Mouse (Mus musculus): ENCODE data around the gene A1cf. TPM values are rescaled to one million over a fixed set of nuclear protein-coding genes. Genes with fewer than 3 reads are reported as not detected.

Gene A1cf
- not detected in 2 replicates for total RNA-seq (2012; rRNA removed)

DNA sequence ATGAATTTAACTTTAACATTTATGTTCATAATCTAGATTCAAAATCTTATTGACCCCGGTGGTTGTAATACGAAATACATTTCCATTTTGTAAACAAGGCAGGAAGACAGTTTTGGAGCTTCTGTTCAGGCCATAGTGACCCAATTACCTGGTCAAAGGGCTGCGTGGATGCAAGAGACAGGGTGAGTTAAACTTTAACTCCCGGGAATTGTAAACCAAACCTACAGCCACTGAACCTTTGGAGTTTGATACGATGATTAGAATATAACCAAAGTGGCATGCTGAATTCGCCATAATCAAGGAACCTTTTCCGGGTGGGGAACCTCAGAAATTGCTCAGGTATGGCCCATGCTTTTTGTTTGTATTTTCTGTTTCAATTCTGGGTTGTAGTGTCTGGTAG, at the start of gene A1cf:
TSS of gene A1cf (plus strand) at position 244 of the 400 bp plus-strand sequence.
- no peak within 1 kb of the TSS for H3K27ac ChIP-seq (ENCODE audit: insufficient read depth, low read depth, low read length, poor library complexity, severe bottlenecking)
- DNase-seq (ENCODE audit: low read depth, low spot score), result no peak
- H3K9me3 ChIP-seq (ENCODE audit: control insufficient read depth, insufficient read depth, low read depth, low read length), result no peaks in the 10 kb centered on the region
- H3K36me3 ChIP-seq (ENCODE audit: control insufficient read depth, insufficient read depth, low read length, poor library complexity, severe bottlenecking), result no peaks in the 10 kb centered on the region
- in situ Hi-C loops (cut with MboI; ENCODE audit: low sequenced_read_pairs in 2 of 2, unreplicated experiment in 2 of 2), result no loop called here
- no peak for TF ChIP-seq ZC3H11A (IDR thresholded peaks at IDR 0.05; ENCODE audit: borderline replicate concordance, low read depth, low read length)
- no peak for TF ChIP-seq ZNF384 (IDR thresholded peaks at IDR 0.05; ENCODE audit: low read depth, low read length)
- TF ChIP-seq CHD2 (IDR thresholded peaks at IDR 0.05; ENCODE audit: low read depth, low read length), result no peak
- TF ChIP-seq HCFC1 (IDR thresholded peaks at IDR 0.05; ENCODE audit: borderline replicate concordance, insufficient read depth, low read length), result no peak
- no peak for TF ChIP-seq MAFK (IDR thresholded peaks at IDR 0.05; ENCODE audit: insufficient read depth, low read depth, low read length)
- H3K4me1 ChIP-seq (ENCODE audit: control insufficient read depth in 2 of 2, insufficient read depth in 2 of 2, low read length in 2 of 2, poor library complexity in 1 of 2), result no peaks in the 10 kb centered on the region
- H3K9ac ChIP-seq (ENCODE audit: insufficient read depth, low read depth, low read length, poor library complexity, severe bottlenecking), result no peak within 1 kb of the TSS
- H3K4me3 ChIP-seq (ENCODE audit: insufficient read depth in 1 of 2, low read depth in 1 of 2, low read length in 2 of 2, poor library complexity in 1 of 2, severe bottlenecking in 1 of 2), result no peak within 1 kb of the TSS

DNA sequence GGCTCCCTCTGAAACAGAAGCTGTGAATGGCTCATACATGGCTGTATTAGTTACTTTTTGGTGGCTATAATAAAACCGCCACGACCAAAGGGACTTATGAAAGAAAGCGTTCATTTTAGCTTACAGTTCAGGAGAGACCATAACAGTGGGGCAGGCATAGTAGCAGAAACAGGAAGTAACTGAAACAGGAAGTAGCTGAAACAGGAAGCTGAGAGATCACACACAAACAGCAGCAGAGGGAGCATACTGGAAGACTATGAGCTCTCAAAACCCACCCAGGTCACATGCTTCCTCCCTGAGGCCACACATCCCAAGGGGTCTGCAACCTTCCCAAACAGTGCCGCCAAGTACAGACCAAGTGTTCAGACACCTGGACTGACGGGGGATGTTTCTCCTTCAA, 34.3 kb upstream of the A1cf start:
- H3K27ac ChIP-seq (ENCODE audit: insufficient read depth, low read depth, low read length, poor library complexity, severe bottlenecking), result no peak overlapping the region
- in situ Hi-C loops (cut with MboI; ENCODE audit: low sequenced_read_pairs in 2 of 2, unreplicated experiment in 2 of 2), result no loop called here

DNA sequence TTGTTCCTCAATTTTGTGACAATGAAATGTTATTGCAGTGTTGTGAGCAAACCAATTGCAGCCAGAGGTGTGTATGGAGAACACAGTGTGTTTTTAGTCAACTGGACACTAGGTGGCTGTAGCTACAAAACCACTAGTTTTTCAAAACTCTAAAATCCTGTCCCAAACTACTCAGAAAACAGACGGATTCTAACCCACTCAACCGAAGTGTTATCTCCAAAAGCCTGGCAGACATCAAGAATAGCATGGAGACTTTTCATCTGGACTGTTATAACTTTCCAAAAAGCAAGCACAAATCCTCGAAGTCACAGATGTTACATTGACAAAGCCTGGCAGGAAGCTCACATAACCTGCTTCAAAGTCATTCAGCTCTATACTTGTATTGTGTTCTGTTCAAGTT, 6.7 kb upstream of the A1cf start:
- Histone ChIP-seq H3K4me1 (ENCODE audit: control insufficient read depth in 2 of 2, insufficient read depth in 2 of 2, low read length in 2 of 2, poor library complexity in 1 of 2) (no peaks in the 10 kb centered on the region), H3K27ac (ENCODE audit: insufficient read depth, low read depth, low read length, poor library complexity, severe bottlenecking) (no peak overlapping the region), H3K9ac (ENCODE audit: insufficient read depth, low read depth, low read length, poor library complexity, severe bottlenecking) (no peak overlapping the region), H3K9me3 (ENCODE audit: control insufficient read depth, insufficient read depth, low read depth, low read length) (no peaks in the 10 kb centered on the region), H3K36me3 (ENCODE audit: control insufficient read depth, insufficient read depth, low read length, poor library complexity, severe bottlenecking) (no peaks in the 10 kb centered on the region), H3K4me3 (ENCODE audit: insufficient read depth in 1 of 2, low read depth in 1 of 2, low read length in 2 of 2, poor library complexity in 1 of 2, severe bottlenecking in 1 of 2) (no peak overlapping the region)
- no peak for TF ChIP-seq MAFK (IDR thresholded peaks at IDR 0.05; ENCODE audit: insufficient read depth, low read depth, low read length)
- no peak for TF ChIP-seq ZNF384 (IDR thresholded peaks at IDR 0.05; ENCODE audit: low read depth, low read length)
- no peak for TF ChIP-seq HCFC1 (IDR thresholded peaks at IDR 0.05; ENCODE audit: borderline replicate concordance, insufficient read depth, low read length)
- no peak for TF ChIP-seq ZC3H11A (IDR thresholded peaks at IDR 0.05; ENCODE audit: borderline replicate concordance, low read depth, low read length)
- no peak for TF ChIP-seq CHD2 (IDR thresholded peaks at IDR 0.05; ENCODE audit: low read depth, low read length)
- DNase-seq (ENCODE audit: low read depth, low spot score), result no peak
- in situ Hi-C loops (cut with MboI; ENCODE audit: low sequenced_read_pairs in 2 of 2, unreplicated experiment in 2 of 2), result no loop called here

More for the DNA sequence above, 34.3 kb upstream of the A1cf start:
- H3K4me1 ChIP-seq (ENCODE audit: control insufficient read depth in 2 of 2, insufficient read depth in 2 of 2, low read length in 2 of 2, poor library complexity in 1 of 2), result no peaks in the 10 kb centered on the region
- no peak for TF ChIP-seq MAFK (IDR thresholded peaks at IDR 0.05; ENCODE audit: insufficient read depth, low read depth, low read length)
- no peak for TF ChIP-seq CHD2 (IDR thresholded peaks at IDR 0.05; ENCODE audit: low read depth, low read length)
- TF ChIP-seq ZNF384 (IDR thresholded peaks at IDR 0.05; ENCODE audit: low read depth, low read length), result no peak
- TF ChIP-seq ZC3H11A (IDR thresholded peaks at IDR 0.05; ENCODE audit: borderline replicate concordance, low read depth, low read length), result no peak
- no peak for TF ChIP-seq HCFC1 (IDR thresholded peaks at IDR 0.05; ENCODE audit: borderline replicate concordance, insufficient read depth, low read length)
- H3K9me3 ChIP-seq (ENCODE audit: control insufficient read depth, insufficient read depth, low read depth, low read length), result no peaks in the 10 kb centered on the region
- H3K9ac ChIP-seq (ENCODE audit: insufficient read depth, low read depth, low read length, poor library complexity, severe bottlenecking), result no peak overlapping the region
- no peaks in the 10 kb centered on the region for H3K36me3 ChIP-seq (ENCODE audit: control insufficient read depth, insufficient read depth, low read length, poor library complexity, severe bottlenecking)
- H3K4me3 ChIP-seq (ENCODE audit: insufficient read depth in 1 of 2, low read depth in 1 of 2, low read length in 2 of 2, poor library complexity in 1 of 2, severe bottlenecking in 1 of 2), result no peak overlapping the region
- no peak for DNase-seq (ENCODE audit: low read depth, low spot score)

DNA sequence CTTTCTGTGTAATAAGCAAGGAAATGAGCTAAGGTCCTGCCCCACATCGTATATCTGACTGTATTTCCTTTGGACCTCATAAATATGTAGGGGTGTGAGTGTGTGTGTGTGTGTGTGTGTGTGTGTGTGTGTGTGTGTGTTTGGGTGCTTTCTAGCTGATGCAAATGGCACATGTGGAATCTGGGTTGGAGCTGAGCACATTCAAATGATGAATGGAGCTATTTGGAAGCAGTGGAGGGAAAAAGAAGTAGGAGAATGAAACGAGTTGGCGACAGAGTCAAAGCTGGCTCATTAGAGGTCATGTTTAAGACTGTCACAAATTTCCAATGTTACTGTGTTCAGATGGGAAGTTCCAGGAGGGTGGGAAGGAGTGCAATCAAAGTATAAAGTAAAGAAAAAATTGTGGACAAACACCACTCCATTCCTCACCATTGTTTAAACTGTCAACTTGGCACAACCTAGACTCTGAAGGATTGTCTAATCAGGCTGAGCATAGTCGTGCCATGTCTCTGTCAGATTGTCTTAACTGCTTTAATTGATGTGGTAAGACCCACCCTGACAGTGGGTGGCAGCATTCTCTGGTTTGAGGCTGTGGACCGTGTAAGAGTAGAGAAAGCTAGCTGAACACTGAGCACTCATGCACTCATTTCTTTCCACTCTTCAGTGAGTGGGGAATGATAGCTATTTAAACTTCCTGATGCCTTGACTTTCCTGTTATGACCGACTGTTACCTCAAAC, 5.9 kb upstream of the A1cf start:
- DNase-seq (ENCODE audit: low read depth, low spot score), result no peak
- Histone ChIP-seq H3K36me3 (ENCODE audit: control insufficient read depth, insufficient read depth, low read length, poor library complexity, severe bottlenecking) (no peaks in the 10 kb centered on the region), H3K27ac (ENCODE audit: insufficient read depth, low read depth, low read length, poor library complexity, severe bottlenecking) (no peak overlapping the region), H3K9me3 (ENCODE audit: control insufficient read depth, insufficient read depth, low read depth, low read length) (no peaks in the 10 kb centered on the region), H3K4me3 (ENCODE audit: insufficient read depth in 1 of 2, low read depth in 1 of 2, low read length in 2 of 2, poor library complexity in 1 of 2, severe bottlenecking in 1 of 2) (no peak overlapping the region), H3K9ac (ENCODE audit: insufficient read depth, low read depth, low read length, poor library complexity, severe bottlenecking) (no peak overlapping the region), H3K4me1 (ENCODE audit: control insufficient read depth in 2 of 2, insufficient read depth in 2 of 2, low read length in 2 of 2, poor library complexity in 1 of 2) (no peaks in the 10 kb centered on the region)
- in situ Hi-C loops (cut with MboI; ENCODE audit: low sequenced_read_pairs in 2 of 2, unreplicated experiment in 2 of 2), result no loop called here
- TF ChIP-seq CHD2 (IDR thresholded peaks at IDR 0.05; ENCODE audit: low read depth, low read length), result no peak

DNA sequence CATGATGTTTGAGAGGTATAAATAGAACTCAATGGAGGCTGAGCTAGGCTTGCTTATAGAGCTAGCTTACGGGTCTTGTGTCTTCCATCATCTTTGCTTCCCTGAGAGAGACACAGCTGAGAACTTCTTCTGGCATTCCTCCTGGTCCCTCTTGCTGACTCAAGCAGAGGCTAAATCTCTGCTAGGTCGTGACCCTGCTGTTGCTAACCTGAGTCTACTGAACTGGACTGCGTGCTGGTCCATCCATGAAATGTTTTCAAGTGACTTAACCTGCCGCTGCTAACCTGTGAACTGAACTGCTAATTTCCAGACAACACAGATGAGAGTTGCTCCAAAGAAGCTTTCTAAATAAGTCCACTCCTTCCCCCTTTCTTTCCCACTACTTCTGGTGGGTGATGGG, 3.1 kb upstream of the A1cf start:
- Histone ChIP-seq H3K4me1 (ENCODE audit: control insufficient read depth in 2 of 2, insufficient read depth in 2 of 2, low read length in 2 of 2, poor library complexity in 1 of 2) (no peaks in the 10 kb centered on the region), H3K9me3 (ENCODE audit: control insufficient read depth, insufficient read depth, low read depth, low read length) (no peaks in the 10 kb centered on the region), H3K4me3 (ENCODE audit: insufficient read depth in 1 of 2, low read depth in 1 of 2, low read length in 2 of 2, poor library complexity in 1 of 2, severe bottlenecking in 1 of 2) (no peak overlapping the region), H3K9ac (ENCODE audit: insufficient read depth, low read depth, low read length, poor library complexity, severe bottlenecking) (no peak overlapping the region), H3K27ac (ENCODE audit: insufficient read depth, low read depth, low read length, poor library complexity, severe bottlenecking) (no peak overlapping the region), H3K36me3 (ENCODE audit: control insufficient read depth, insufficient read depth, low read length, poor library complexity, severe bottlenecking) (no peaks in the 10 kb centered on the region)
- TF ChIP-seq MAFK (IDR thresholded peaks at IDR 0.05; ENCODE audit: insufficient read depth, low read depth, low read length), result no peak
- TF ChIP-seq ZNF384 (IDR thresholded peaks at IDR 0.05; ENCODE audit: low read depth, low read length), result no peak
- no peak for TF ChIP-seq CHD2 (IDR thresholded peaks at IDR 0.05; ENCODE audit: low read depth, low read length)
- TF ChIP-seq HCFC1 (IDR thresholded peaks at IDR 0.05; ENCODE audit: borderline replicate concordance, insufficient read depth, low read length), result no peak
- no peak for TF ChIP-seq ZC3H11A (IDR thresholded peaks at IDR 0.05; ENCODE audit: borderline replicate concordance, low read depth, low read length)
- in situ Hi-C loops (cut with MboI; ENCODE audit: low sequenced_read_pairs in 2 of 2, unreplicated experiment in 2 of 2), result no loop called here
- DNase-seq (ENCODE audit: low read depth, low spot score), result no peak
